Mouse (Mus musculus) retina, adult 2 months (tissue): Measurements from ENCODE around the gene Ten1.
A peak's percentile ranks its signal among the peaks of the same experiment; 100 is the strongest.

Source experiments
- DNase-seq: peaks from one replicate; pipeline ENCODE4 v3.0.0-alpha.2; 2012; ENCODE audit warnings: low read depth, low spot score

The Ten1 gene

GRCm38 (mm10) chr11:116198639-116199531 lies at the start of gene Ten1, which contains the start of gene Acox1:
Gene Ten1 (plus strand): TSS chr11:116198855.
Gene Acox1 (minus strand): TSS chr11:116199045.
- peak; percentile 89 for DNase-seq

GRCm38 (mm10) chr11:116149341-116149740 lies 49.3 kb upstream of the Ten1 start:
- DNase-seq = no peak

GRCm38 (mm10) chr11:116150960-116151359 lies 47.7 kb upstream of the Ten1 start:
- DNase-seq = no peak

- DNase-seq = no peak
Observed at GRCm38 (mm10) chr11:116161312-116161711, 37.3 kb upstream of the Ten1 start.

GRCm38 (mm10) chr11:116162146-116162545 lies 36.5 kb upstream of the Ten1 start:
- DNase-seq = no peak

GRCm38 (mm10) chr11:116163002-116163401 lies 35.7 kb upstream of the Ten1 start:
- DNase-seq = no peak

GRCm38 (mm10) chr11:116167232-116167631 lies 31.4 kb upstream of the Ten1 start:
- no peak for DNase-seq

- peak; percentile 85 for DNase-seq
Observed at GRCm38 (mm10) chr11:116167884-116168439, 30.7 kb upstream of the Ten1 start, which contains the start of gene Fbf1. Gene Fbf1 (minus strand): TSS chr11:116168166.

GRCm38 (mm10) chr11:116169214-116169613 lies 29.4 kb upstream of the Ten1 start:
- no peak for DNase-seq

GRCm38 (mm10) chr11:116170003-116170800 lies 28.5 kb upstream of the Ten1 start:
- no peak for DNase-seq

- DNase-seq = no peak
Observed at GRCm38 (mm10) chr11:116171959-116172358, 26.7 kb upstream of the Ten1 start.

- DNase-seq = no peak
Observed at GRCm38 (mm10) chr11:116174775-116175448, 23.7 kb upstream of the Ten1 start.

- DNase-seq = no peak
Observed at GRCm38 (mm10) chr11:116176010-116176409, 22.6 kb upstream of the Ten1 start.

- no peak for DNase-seq
Observed at GRCm38 (mm10) chr11:116178411-116179121, 20.1 kb upstream of the Ten1 start.

- DNase-seq = no peak
Observed at GRCm38 (mm10) chr11:116185836-116186235, 12.8 kb upstream of the Ten1 start.

- DNase-seq = no peak
Observed at GRCm38 (mm10) chr11:116186360-116186759, 12.3 kb upstream of the Ten1 start.

GRCm38 (mm10) chr11:116187226-116187930 lies 11.3 kb upstream of the Ten1 start:
- DNase-seq = no peak

- DNase-seq = no peak
Observed at GRCm38 (mm10) chr11:116194619-116195018, 4.0 kb upstream of the Ten1 start.

GRCm38 (mm10) chr11:116195252-116195651 lies 3.4 kb upstream of the Ten1 start:
- no peak for DNase-seq

GRCm38 (mm10) chr11:116196336-116196735 lies 2.3 kb upstream of the Ten1 start:
- DNase-seq = no peak
